Mouse (Mus musculus) neural tube, embryonic 10.5 days (tissue): Measurements from ENCODE around the gene Ptpn9.

Experiments used
- DNase-seq: peaks from one replicate; pipeline ENCODE4 v3.0.0-alpha.2; 2017; ENCODE audit warnings: low spot score; ENCODE audit errors: extremely low spot score

Ptpn9 gene

GRCm38 (mm10) chr9:57013756-57014155 lies 19.0 kb downstream of the Ptpn9 start:
- DNase-seq = no peak

DNA sequence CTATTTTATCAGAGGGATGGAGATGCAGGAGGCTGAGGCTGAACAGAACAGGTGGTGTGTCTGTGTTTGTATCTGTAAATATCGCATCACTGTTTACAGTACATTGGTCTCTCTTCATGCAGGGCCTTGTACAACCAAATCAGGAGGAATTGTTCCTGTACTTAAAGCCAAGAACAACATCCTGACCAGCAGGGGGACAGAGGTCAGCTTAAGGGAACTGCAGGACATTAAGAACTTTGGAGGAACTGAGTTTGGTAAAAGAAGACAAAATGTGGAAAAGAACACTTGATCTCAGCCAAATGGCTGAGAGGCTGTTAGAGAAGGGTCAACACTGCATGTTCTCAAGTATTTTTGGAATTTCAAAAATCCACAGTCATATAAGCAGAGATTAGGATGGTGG lies 20.0 kb downstream of the Ptpn9 start:
- DNase-seq = no peak

DNA sequence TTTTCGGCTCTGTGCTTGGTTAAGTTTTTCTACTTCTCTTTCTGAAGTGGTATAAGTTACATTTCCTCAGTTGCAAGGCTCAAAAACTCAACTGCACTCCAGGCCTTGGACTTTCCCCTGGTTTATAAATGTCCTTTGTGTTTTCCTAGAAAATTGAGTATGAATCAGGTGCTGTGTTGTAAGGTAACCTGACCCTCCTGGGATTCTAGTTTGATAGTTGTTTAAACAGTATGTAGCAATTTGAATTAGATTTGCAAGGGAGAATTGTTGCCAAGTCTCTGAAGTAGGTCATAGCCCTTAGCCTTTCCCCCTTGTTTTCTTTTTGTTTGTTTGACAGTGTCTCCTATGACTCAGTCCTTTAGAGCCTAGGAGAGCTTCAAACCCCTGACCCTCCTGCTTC lies 22.9 kb downstream of the Ptpn9 start:
- no peak for DNase-seq

DNA sequence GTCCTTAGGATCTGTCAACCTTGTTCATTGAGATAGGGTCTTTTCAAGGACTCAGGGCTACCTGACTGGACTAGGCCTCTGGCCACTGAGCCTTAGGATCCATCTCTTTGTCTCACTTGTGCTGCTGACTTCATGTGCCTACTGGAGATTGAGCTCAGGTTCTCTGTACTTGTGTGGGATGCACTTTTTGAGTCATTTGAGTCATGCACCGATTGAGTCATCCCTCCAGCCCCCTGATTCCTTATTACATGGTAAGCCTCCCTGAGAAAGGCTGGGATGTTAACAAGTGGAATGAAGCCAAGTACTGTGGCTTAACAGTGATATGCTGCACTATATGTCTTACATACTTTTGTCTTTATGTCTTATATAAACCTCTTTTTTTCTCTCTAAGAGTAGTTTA lies 37.0 kb downstream of the Ptpn9 start:
- DNase-seq = no peak

DNA sequence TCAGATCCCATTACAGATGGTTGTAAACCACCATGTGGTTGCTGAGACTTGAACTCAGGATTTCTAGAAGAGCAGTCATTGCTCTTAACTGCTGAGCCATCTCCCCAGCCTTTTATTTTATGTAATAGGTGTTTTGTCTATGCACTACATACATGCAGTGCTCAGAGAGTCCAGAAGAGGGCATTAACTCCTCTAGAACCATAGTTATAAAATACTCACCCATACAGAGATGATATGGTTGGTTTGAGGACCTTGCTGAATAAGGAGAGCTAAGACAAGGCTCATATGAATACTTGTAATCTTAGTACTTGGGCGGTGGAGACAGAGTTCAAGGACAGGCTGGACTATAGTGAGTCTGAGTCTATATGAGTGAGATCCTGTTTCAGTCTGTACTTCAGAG lies 61.5 kb downstream of the Ptpn9 start:
- no peak for DNase-seq

DNA sequence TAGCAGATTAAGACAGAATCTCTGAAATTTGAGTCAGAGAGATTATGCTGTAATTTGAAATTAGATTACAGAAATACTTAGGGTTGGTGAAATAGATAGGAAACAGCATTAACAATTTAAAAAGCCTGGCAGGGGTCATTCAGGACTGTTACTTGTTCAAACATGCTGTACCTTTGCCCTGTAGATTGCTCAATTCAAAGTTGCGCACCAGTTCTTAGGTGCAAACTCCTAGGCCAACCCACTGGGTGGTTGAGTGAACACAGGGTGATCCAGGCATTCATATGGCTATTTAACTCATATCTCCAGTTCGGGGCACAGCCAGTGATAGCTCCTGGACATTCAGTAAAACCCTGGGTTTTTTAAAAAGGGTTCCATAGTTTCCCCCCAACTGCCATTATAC lies 69.4 kb downstream of the Ptpn9 start:
- no peak for DNase-seq

GRCm38 (mm10) chr9:57068266-57068665 lies 73.5 kb downstream of the Ptpn9 start:
- no peak for DNase-seq

- no peak for DNase-seq
Measured at GRCm38 (mm10) chr9:57070262-57070661, 75.5 kb downstream of the Ptpn9 start.

DNA sequence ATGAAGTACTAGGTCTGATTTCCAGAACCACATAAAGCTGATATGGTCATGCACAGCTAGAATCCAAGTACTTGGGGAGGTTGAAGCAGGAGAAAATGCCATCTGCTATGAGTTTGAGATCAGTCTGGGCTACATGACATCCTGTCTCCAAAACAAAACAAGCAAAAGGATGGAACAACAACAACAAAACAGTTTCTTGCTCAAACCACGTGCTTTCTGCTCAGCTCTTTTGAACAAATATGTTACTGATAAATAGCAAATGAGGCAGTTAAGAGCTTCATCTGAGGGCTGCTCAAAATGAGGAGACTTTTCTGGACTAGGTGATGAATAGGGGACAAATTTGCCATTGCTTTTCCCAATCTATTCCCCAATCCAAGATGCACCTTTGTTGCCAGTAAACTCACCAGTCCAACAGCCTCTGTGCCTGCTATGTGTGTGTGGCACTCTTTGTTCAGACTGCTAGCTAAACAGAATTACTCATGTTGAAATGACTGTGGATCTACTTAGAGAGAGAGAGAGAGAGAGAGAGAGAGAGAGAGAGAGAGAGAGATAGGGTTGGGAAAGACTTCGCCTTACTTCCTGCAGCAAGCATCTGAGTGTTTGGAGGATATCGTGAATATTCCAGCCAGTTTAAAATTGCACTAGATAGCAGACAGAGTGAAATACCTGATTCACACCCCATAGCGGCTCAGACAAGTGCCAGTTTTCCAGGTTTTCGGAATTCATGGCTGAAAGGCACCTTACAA lies 76.2 kb downstream of the Ptpn9 start:
- no peak for DNase-seq

- peak; percentile 84 for DNase-seq
Measured at GRCm38 (mm10) chr9:57071801-57072351, 77.2 kb downstream of the Ptpn9 start, which contains the start of gene Sin3a. Gene Sin3a, plus strand, starts transcription at chr9:57072040.

GRCm38 (mm10) chr9:57072526-57072988 lies 77.8 kb downstream of the Ptpn9 start:
- no peak for DNase-seq

GRCm38 (mm10) chr9:57072989-57073789 lies 78.5 kb downstream of the Ptpn9 start:
- peak; percentile 90 for DNase-seq

GRCm38 (mm10) chr9:57073790-57074094 lies 79.0 kb downstream of the Ptpn9 start:
- no peak for DNase-seq

DNA sequence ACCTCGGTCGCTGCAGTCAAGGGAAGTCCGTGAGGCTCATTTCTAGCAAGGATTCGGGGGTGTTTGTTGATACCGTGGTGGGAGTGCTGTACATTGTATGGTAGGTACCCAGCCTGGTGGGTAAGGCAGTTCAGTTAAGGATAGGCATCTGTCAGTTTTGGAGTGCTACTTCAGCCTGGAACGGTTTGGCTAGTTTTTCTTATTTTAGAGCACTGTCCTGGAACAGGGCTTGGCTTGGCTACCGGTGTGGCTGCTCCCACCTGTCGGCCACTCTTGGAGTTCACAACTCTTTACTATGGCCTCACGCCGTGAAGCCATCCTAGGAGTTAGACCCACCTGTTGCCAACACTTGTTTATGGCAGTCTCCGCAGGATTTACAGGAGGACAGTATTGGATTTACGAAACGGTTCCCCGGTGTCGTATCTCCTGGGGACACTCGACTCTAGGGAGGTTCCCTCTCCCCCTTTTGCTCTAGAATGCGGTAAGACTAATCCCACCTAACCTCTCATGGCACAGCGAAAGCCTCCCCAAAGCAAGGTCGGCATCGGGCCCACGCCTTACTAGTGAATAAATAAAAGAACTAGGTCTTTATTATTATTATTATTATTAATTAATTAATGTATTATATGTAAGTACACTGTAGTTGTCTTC lies 79.6 kb downstream of the Ptpn9 start:
- DNase-seq = peak; percentile 55

DNA sequence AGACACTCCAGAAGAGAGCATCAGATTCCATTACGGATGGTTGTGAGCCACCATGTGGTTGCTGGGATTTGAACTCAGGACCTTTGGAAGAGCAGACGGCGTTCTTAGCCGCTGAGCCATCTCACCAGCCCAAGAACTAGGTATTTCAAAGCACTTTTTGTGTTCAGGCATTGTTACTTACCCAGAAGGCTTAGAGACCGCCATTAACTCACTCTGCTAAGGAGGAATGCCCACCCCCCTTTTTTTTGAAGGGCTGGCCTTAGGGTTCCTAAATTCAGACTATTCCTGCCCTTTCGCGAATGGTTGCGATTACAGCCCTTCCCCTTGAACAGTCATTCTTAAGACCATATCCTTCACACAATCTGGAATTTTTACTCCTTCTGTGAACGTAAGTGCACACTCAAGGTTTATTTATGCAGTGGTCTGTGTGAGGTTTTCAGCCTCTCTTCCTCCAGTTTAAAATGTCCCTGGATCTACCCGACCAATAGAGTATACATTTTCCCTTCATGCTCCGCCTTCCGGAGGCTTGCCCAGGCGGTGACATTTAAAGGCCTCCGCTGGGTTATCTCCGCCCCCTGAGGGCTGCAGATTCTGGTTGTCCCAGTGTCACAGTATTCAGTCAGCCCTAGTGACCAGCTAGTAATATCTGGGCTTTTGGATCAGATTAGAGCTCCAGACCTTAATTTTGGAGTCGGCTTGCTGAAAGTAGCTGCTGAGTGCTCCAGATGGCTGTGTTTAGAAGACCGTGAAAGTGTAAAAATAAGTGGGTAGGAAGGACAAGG lies 80.3 kb downstream of the Ptpn9 start:
- peak; percentile 29 for DNase-seq

GRCm38 (mm10) chr9:57075681-57076381 lies 81.1 kb downstream of the Ptpn9 start:
- DNase-seq = peak; percentile 95

DNA sequence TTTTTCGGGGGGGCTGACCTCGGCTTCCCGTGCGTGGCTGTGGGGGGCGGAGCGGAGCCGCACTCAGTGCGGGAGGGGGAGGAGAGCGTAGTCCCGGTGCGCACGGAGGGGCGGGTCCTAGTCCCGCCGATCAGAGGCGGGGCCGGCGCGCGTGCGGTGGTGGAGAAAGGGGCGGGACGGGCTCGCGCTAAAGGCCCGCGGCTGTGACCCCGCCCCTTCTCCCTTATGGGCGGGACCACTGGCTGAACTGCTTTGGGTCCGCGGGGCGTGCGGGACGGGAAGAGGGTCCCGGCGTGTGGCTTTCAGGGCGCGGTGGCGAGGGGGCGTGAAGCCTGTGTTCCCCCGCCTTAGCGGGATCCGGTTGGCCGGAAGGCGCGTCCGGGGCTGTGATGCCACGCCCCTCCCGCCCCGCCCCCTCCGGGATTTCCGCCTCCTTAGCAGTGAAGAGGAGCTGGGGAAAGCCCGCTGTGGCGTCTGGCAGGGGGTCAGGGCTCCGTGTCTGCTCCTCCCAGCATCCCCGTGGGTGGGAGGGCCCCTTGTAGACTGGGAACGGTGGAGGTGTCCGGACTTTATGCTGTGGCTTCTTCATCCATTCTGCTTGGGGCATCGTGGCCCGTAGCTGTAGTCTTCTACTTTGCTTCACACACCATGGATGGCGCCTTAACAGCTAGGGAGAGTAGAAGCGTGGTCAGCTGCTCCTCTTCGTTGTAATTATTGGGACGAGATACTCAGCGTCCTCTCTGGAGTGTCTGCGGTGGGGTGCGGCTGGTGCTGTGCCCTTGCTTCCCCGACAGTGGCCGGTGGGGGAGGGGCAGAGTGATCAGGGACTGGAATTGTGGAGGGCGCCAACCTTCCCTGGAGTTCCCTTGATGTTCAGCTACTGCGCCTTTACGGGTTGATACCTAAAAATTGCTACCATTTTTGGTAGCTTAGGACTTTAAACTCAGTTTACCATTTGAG lies 82.3 kb downstream of the Ptpn9 start:
- peak; percentile 90 for DNase-seq

GRCm38 (mm10) chr9:57082236-57082635 lies 87.5 kb downstream of the Ptpn9 start:
- no peak for DNase-seq
